Mouse (Mus musculus) intestine, embryonic 16.5 days (tissue): ENCODE results near the gene Eif5a. TPM values are rescaled to one million over a fixed set of nuclear protein-coding genes. Genes with fewer than 3 reads are reported as not detected.

Experiments used
- ATAC-seq: fragments of 200-750 bp; cut with Nextera tagmentation; 2 replicates; pipeline ENCODE4 v1.8.0; 2017; ENCODE audit warnings: moderate TSS enrichment, moderate library complexity
- H3K27ac ChIP-seq: fragments of 300-500 bp; sonication (generic); 2 replicates; pipeline ENCODE4 v1.5.1; 2014; ENCODE audit warnings: mild to moderate bottlenecking, low read length
- H3K27me3 ChIP-seq: fragments of 300-500 bp; sonication (generic); replicated peaks from 2 replicates; pipeline ENCODE4 v1.6.1; 2014; ENCODE audit warnings: low read length, control low read depth, mixed read lengths; ENCODE audit not compliant: control insufficient read depth, insufficient read depth
- H3K36me3 ChIP-seq: fragments of 300-500 bp; sonication (generic); 2 replicates; pipeline ENCODE4 v1.6.1; 2014; ENCODE audit warnings: low read length, control low read depth; ENCODE audit not compliant: control insufficient read depth, insufficient read depth
- H3K4me1 ChIP-seq: fragments of 300-500 bp; sonication (generic); 2 replicates; pipeline ENCODE4 v1.6.1; 2014; ENCODE audit warnings: low read length, control low read depth, mixed read lengths; ENCODE audit not compliant: control insufficient read depth, insufficient read depth
- H3K4me2 ChIP-seq: fragments of 300-500 bp; sonication (generic); 2 replicates; pipeline ENCODE4 v1.6.1; 2014; ENCODE audit warnings: low read depth, low read length, control low read depth
- H3K4me3 ChIP-seq: fragments of 300-500 bp; sonication (generic); 2 replicates; pipeline ENCODE4 v1.5.1; 2014; ENCODE audit warnings: mild to moderate bottlenecking, low read length
- H3K9ac ChIP-seq: fragments of 300-500 bp; sonication (generic); 2 replicates; pipeline ENCODE4 v1.6.1; 2014; ENCODE audit warnings: low read depth, low read length
- H3K9me3 ChIP-seq: fragments of 300-500 bp; sonication (generic); 2 replicates; pipeline ENCODE4 v1.6.1; 2016; ENCODE audit warnings: low read length, control low read depth; ENCODE audit not compliant: control insufficient read depth
- WGBS: fragments of 180-500 bp; shearing (Covaris S2); extraction: QIAGEN DNeasy Blood & Tissue Kit; methylation state at CpG from one replicate; pipeline ENCODE4 v1.1.7; 2014; 5-methylcytosine and 5-hydroxymethylcytosine counted together
- polyA plus RNA-seq: library from polyadenylated mRNA; unstranded; fragments of >200 nt; fragmentation: Nextera tagmentation; extraction: Ambion mirVana; gene quantifications from 2 replicates; pipeline ENCODE4 v1.2.1, GENCODE M21; 2015

The Eif5a gene
- polyA plus RNA-seq, 1 experiment from 2014 or later, result 1,683 TPM

DNA sequence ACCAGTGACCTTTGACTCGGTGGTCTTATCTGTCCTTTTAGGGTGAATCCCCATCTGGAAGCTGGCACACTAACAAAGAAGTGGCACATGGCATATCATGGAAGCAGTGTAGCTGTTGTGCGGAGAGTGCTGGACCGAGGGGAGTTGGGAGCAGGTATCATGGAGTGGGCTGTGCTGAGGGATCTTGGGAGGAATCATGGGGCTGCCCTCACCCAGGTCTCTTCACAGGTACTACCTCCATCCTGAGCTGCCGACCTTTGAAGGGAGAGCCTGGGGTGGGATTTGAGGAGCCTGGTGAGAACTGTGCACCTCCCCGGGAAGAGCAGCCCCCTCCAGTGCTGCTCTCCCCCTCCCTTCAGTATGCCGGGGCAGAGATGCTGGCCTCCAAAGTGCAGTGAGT is 10.1 kb downstream of the Eif5a start:
- Histone ChIP-seq H3K36me3 (peaks cover 55% of the 10 kb centered on the region), H3K4me2 (no peak overlapping the region), H3K27me3 (no peaks in the 10 kb centered on the region), H3K4me1 (peaks cover 18% of the 10 kb centered on the region), H3K9ac (no peak overlapping the region), H3K27ac (no peak overlapping the region), H3K4me3 (no peak overlapping the region), H3K9me3 (no peaks in the 10 kb centered on the region)
- no peak for ATAC-seq
- 89% methylated on average over 6 of the region's 6 CpGs for WGBS

DNA sequence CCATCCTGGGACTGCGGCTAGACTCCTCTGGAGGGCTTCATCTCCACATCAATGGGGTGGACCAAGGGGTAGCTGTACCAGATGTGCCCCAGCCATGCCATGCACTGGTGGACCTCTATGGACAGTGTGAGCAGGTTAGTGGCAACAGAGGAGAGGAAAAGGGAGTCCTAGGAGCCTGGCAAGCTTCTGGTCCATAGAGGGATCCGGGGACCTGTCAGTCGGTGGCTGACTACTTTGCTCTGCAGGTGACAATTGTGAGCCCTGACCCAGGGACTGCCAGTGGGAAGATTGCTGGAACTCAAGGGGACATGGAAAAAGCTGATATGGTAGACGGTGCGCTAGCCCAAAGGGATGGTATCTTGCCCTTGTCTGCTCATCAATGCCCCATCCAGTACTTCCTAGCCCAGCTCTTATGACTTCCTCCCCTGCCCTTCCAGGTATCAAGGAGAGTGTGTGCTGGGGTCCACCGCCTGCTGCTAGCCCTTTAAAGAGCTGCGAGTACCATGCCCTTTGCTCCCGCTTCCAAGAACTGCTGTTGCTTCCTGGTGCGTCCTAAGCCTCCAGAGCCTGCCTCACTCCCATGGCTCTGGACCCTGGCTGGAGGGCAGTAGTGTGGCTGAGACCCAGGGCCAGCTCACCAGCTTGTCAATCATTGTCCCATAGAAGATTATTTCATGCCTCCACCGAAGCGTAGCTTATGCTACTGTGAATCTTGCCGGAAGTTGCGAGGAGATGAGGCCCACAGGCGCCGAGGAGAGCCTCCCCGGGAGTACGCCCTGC is 10.8 kb downstream of the Eif5a start:
- no peaks in the 10 kb centered on the region for H3K27me3 ChIP-seq
- H3K4me3 ChIP-seq, result no peak overlapping the region
- peaks cover 56% of the 10 kb centered on the region for H3K36me3 ChIP-seq
- 90% methylated on average over 17 of the region's 17 CpGs for WGBS
- ATAC-seq, result no peak
- H3K27ac ChIP-seq, result no peak overlapping the region
- H3K9me3 ChIP-seq, result no peaks in the 10 kb centered on the region
- H3K4me2 ChIP-seq, result no peak overlapping the region
- H3K9ac ChIP-seq, result no peak overlapping the region
- peaks cover 16% of the 10 kb centered on the region for H3K4me1 ChIP-seq

DNA sequence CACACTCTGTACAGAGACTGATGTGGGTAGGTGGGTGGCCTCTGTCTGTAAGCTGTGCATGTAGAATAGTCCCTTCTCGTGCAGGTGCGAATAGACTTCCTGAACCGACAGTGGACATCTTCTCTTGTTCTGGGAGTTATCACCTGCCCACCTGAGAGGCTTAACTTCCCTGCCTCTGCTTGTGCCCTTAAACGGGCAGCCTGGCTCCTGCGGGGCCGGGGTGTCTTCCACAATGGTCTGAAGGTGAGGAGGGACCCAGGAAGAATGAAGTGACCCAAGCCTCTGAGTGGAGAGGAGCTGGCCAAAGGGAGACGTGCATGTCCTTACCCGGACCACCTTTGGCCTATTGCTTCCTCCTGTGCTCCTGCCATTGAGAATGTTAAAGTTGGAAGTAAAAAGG is 11.6 kb downstream of the Eif5a start:
- ATAC-seq, result no peak
- no peak overlapping the region for H3K4me3 ChIP-seq
- H3K4me2 ChIP-seq, result no peak overlapping the region
- H3K9ac ChIP-seq, result no peak overlapping the region
- H3K27me3 ChIP-seq, result no peaks in the 10 kb centered on the region
- H3K9me3 ChIP-seq, result no peaks in the 10 kb centered on the region
- no peak overlapping the region for H3K27ac ChIP-seq
- H3K36me3 ChIP-seq, result peaks cover 59% of the 10 kb centered on the region
- H3K4me1 ChIP-seq, result peaks cover 12% of the 10 kb centered on the region; the same call in 1 of the 2 replicates
- WGBS, result 94% methylated on average over 8 of the region's 8 CpGs

DNA sequence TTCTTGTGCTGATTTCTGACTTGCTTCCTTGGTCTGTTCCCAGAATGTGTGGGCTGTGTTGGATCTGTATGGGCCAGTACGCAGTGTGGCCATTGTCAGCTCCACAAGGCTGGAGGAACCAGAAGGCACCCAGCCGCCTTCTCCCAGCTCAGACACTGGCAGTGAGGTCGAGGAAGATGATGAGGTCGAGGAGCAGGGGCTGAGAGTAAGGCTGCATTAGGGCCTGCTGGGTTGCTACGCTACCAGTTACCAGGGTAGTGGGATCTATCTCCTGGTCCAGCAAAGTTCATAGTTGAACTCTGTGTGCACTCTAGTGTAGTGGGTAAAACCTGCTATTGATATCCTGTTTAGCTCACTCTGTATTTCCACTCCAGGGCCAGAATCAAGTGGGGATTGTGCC is 12.6 kb downstream of the Eif5a start:
- Histone ChIP-seq H3K36me3 (peaks cover 64% of the 10 kb centered on the region), H3K9ac (no peak overlapping the region), H3K4me2 (no peak overlapping the region), H3K27ac (no peak overlapping the region), H3K4me1 (peaks cover 5% of the 10 kb centered on the region; the same call in 1 of the 2 replicates), H3K9me3 (no peaks in the 10 kb centered on the region), H3K4me3 (no peak overlapping the region), H3K27me3 (no peaks in the 10 kb centered on the region)
- no peak for ATAC-seq
- WGBS, result 87% methylated on average over 5 of the region's 5 CpGs

DNA sequence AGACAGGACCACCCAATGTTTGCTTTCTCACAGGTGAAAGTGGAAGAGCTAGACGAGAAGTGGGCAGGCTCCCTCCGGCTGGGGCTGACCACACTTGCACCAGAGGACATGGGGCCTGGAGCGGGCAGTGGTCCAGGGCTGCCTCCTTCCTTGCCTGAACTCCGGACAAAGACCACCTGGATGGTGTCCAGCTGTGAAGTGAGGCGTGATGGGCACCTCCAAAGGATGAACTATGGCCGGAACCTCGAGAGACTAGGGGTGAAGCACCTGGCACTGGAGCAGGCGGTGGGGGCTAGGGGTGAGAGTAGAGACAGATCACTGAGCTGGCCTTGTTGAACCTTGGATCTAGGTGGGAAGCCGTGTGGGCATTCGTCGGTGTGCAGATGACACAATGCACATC is 13.1 kb downstream of the Eif5a start:
- Histone ChIP-seq H3K9ac (no peak overlapping the region), H3K4me2 (no peak overlapping the region), H3K9me3 (no peaks in the 10 kb centered on the region), H3K4me3 (no peak overlapping the region), H3K27me3 (no peaks in the 10 kb centered on the region), H3K4me1 (peaks cover 5% of the 10 kb centered on the region; the same call in 1 of the 2 replicates), H3K36me3 (peaks cover 69% of the 10 kb centered on the region), H3K27ac (no peak overlapping the region)
- 93% methylated on average over 11 of the region's 11 CpGs for WGBS
- ATAC-seq, result no peak

DNA sequence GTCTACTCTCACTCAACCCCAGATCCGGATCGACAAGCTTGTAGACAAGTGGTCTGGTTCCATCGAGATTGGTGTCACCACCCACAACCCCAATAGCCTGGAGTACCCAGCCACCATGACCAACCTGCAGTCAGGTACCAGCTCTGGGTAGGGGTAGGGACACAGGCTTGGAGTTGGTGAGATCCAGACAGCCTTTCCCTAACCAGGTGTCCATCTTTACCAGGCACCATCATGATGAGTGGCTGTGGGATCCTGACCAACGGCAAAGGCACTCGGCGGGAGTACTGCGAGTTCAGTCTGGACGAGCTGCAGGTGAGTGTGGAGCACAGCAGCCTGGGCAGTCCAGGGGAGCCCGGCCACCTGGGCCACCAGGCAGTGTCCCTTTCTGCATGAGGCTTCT is 17.4 kb downstream of the Eif5a start:
- no peaks in the 10 kb centered on the region for H3K9me3 ChIP-seq
- WGBS, result 97% methylated on average over 9 of the region's 9 CpGs
- peaks cover 41% of the 10 kb centered on the region for H3K36me3 ChIP-seq
- no peak overlapping the region for H3K27ac ChIP-seq
- ATAC-seq, result no peak
- H3K4me3 ChIP-seq, result no peak overlapping the region
- peaks cover 11% of the 10 kb centered on the region; the same call in 1 of the 2 replicates for H3K4me1 ChIP-seq
- H3K4me2 ChIP-seq, result no peak overlapping the region
- no peak overlapping the region for H3K9ac ChIP-seq
- no peaks in the 10 kb centered on the region for H3K27me3 ChIP-seq

DNA sequence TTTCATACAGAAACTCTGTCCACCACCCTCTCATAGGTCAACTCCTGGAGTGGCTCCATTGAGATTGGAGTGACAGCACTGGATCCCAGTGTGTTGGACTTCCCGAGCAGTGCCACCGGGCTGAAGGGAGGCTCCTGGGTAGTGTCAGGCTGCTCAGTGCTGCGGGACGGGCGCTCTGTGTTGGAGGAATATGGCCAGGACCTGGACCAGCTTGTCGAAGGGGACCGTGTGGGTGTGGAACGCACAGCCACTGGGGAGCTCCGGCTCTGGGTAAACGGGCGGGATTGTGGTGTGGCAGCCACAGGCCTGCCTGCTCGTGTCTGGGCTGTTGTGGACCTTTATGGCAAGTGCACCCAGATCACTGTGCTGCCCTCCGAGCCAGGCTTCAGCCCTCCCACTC is 18.8 kb downstream of the Eif5a start:
- 81% methylated on average over 13 of the region's 13 CpGs for WGBS
- Histone ChIP-seq H3K36me3 (peaks cover 31% of the 10 kb centered on the region), H3K27me3 (no peaks in the 10 kb centered on the region), H3K27ac (no peak overlapping the region), H3K4me2 (peak overlapping the region; percentile 96), H3K4me1 (peaks cover 11% of the 10 kb centered on the region; the same call in 1 of the 2 replicates), H3K9ac (peak overlapping the region; percentile 96; the same call in 1 of the 2 replicates), H3K9me3 (no peaks in the 10 kb centered on the region), H3K4me3 (peak overlapping the region; percentile 82)
- ATAC-seq, result no peak

DNA sequence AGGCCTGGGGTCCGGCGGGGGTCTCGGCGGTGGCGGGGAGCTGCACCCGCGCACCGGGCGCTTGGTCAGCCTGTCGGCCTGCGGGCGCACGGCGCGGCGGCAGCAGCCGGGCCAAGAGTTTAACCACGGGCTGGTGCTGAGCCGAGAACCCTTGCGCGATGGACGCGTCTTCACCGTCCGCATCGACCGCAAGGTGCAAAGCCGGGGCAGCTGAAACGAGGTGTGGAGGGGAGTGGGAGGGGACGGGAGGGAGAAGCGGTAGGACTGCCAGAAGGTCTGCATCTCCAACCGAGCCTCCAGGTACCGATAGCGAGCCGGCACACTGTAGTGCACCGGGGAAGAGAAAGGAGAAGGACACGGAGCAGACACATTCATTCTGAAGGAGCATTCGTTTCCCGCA is 19.8 kb downstream of the Eif5a start:
- no peaks in the 10 kb centered on the region for H3K9me3 ChIP-seq
- no peak; the same call in 1 of the 2 replicates for ATAC-seq
- peaks cover 11% of the 10 kb centered on the region; the same call in 1 of the 2 replicates for H3K4me1 ChIP-seq
- under 1% methylated on average over 34 of the region's 39 CpGs for WGBS
- peak overlapping the region; percentile 96 for H3K4me2 ChIP-seq
- H3K36me3 ChIP-seq, result peaks cover 23% of the 10 kb centered on the region
- peak overlapping the region; percentile 82 for H3K4me3 ChIP-seq
- peak overlapping the region; percentile 96 for H3K9ac ChIP-seq
- no peaks in the 10 kb centered on the region for H3K27me3 ChIP-seq
- H3K27ac ChIP-seq, result peak overlapping the region; percentile 96

DNA sequence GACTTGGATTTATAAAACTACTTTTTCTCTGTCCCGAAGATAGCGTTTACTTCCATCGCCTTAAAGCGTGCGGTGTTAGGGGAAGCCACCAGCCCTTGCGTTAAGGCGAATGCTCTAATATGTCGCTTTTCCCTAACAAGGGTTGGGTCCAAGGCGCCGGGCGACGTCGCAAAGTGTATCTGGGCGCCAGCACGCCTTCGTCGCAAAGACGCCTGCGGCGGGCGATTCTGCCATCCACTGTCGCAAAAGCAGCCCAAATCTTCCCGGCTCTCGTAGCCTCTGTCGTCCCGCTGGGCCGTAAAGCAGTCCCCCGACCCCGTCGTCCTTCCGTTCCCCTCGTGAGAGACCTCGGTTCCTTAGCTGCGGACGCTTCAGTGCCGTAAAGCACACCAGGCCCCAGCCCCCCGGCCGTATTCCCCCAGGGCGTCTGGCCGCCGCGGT is 20.3 kb downstream of the Eif5a start:
- WGBS, result under 1% methylated on average over 42 of the region's 42 CpGs
- peaks cover 18% of the 10 kb centered on the region for H3K36me3 ChIP-seq
- peaks cover 11% of the 10 kb centered on the region; the same call in 1 of the 2 replicates for H3K4me1 ChIP-seq
- H3K4me3 ChIP-seq, result peak overlapping the region; percentile 82
- no peaks in the 10 kb centered on the region for H3K9me3 ChIP-seq
- no peaks in the 10 kb centered on the region for H3K27me3 ChIP-seq
- ATAC-seq, result peak; percentile 76
- H3K4me2 ChIP-seq, result peak overlapping the region; percentile 96
- peak overlapping the region; percentile 96 for H3K9ac ChIP-seq
- H3K27ac ChIP-seq, result peak overlapping the region; percentile 96
